Mouse (Mus musculus): ENCODE data around the gene Eif2s1.

DNA sequence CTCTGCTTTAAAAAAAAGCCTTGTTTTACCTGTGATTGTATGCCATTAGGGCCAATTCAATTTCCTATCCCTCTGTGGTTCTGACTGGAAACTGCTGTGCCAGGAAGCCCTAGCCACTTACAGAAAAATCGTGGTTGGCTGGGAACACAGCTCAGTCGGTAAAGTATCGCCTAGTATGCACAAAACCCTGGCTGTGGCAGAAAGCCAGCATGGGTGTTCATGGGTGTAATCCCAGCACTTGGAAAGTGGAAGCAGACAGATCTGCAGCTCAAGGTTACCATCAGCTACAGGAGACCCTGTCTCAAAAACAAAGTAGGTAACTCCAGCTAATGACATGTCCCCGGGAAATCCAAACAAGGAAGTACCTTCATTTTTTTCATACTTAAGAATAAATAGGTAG is 21.7 kb upstream of the Eif2s1 start:
- TF ChIP-seq CHD2 (IDR thresholded peaks at IDR 0.05; ENCODE audit: low read length) = no peak
- no peak for TF ChIP-seq POLR2A (IDR thresholded peaks at IDR 0.05; ENCODE audit: low read depth, low read length)
- no peak for TF ChIP-seq ETS1 (conservative IDR thresholded peaks at IDR 0.05; ENCODE audit: low read depth, low read length)
- TF ChIP-seq CTCF (conservative IDR thresholded peaks at IDR 0.05 in 1 of 2, IDR thresholded peaks at IDR 0.05 in 1 of 2; ENCODE audit: low read depth in 2 of 2, low read length in 2 of 2) = no peak

Measured in CH12.LX (cell line).